Mouse (Mus musculus) liver, embryonic 14.5 days (tissue): ENCODE measurements around the gene Prim2.

ENCODE experiments used
- CTCF ChIP-seq: IDR thresholded peaks from 2 replicates; pipeline ENCODE4 v1.5.1; 2016; ENCODE audit warnings: antibody characterized with exemption, low read depth, control low read depth
- EP300 ChIP-seq: IDR thresholded peaks from 2 replicates; pipeline ENCODE4 v1.6.1; 2016; ENCODE audit warnings: antibody characterized with exemption, low read depth

DNA sequence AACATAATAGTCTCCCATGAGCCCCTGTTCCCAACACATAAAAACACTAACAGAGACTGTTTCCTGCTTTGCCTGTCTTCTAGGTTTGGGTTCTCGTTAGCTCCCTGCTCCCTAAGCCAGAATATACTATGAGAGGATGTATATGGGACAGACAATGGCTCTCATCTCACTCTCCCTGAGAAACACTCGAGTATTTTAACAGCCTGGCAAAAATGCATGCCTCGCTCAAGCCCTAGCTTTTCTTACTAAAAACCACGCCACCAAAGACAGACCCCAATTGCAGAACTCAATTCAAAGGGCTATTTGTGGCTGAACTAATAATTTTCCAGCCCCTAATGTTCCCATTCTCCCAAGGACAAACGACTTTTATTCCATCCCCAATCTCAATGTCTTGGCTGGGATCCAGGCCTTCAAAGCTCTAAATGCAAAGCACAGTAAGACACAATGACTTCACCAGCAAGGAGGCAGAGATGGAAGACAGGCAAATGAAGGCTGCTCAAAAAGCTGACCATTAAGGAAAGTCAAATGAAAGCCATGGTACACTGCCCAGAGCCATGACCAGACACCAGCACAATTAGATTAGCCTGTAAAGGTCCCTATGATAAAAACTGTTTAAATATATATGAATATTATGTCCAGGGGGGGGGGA is 70.5 kb downstream of the Prim2 start:
- TF ChIP-seq CTCF (no peak), EP300 (no peak)
